Mouse (Mus musculus) cerebellum, adult (tissue): ENCODE data around the gene Cyfip1.

Source experiments
- ATAC-seq: cut with Nextera tagmentation; 2 replicates; pipeline ENCODE4 v1.9.2; 2017; ENCODE audit warnings: mild to moderate bottlenecking, moderate library complexity, mixed read lengths; ENCODE audit not compliant: insufficient number of reproducible peaks, low FRiP score, low TSS enrichment

Gene Cyfip1

GRCm38 (mm10) chr7:55928649-55929048 is 87.1 kb downstream of the Cyfip1 start:
- no peak for ATAC-seq

- no peak for ATAC-seq
Observed at GRCm38 (mm10) chr7:55935025-55935424, 93.5 kb downstream of the Cyfip1 start.

GRCm38 (mm10) chr7:55938341-55938740 is 96.8 kb downstream of the Cyfip1 start:
- no peak for ATAC-seq

- ATAC-seq: no peak
Observed at GRCm38 (mm10) chr7:55956054-55956453, 114.5 kb downstream of the Cyfip1 start.

GRCm38 (mm10) chr7:55957178-55957577 is 115.6 kb downstream of the Cyfip1 start:
- ATAC-seq: no peak

GRCm38 (mm10) chr7:55957916-55958315 is 116.4 kb downstream of the Cyfip1 start:
- ATAC-seq: no peak

- no peak for ATAC-seq
Observed at GRCm38 (mm10) chr7:55959801-55960200, 118.3 kb downstream of the Cyfip1 start.

GRCm38 (mm10) chr7:55960506-55960905 is 119.0 kb downstream of the Cyfip1 start:
- ATAC-seq: no peak

GRCm38 (mm10) chr7:55962004-55962908 is 120.7 kb downstream of the Cyfip1 start, which contains the start of gene Nipa2:
TSS of gene Nipa2 (minus strand) at chr7:55962476.
- peak; percentile 92 for ATAC-seq

- ATAC-seq: no peak
Observed at GRCm38 (mm10) chr7:55966866-55967460, 125.4 kb downstream of the Cyfip1 start.

GRCm38 (mm10) chr7:55968258-55968901 is 126.8 kb downstream of the Cyfip1 start:
- no peak for ATAC-seq

GRCm38 (mm10) chr7:55969415-55969814 is 127.9 kb downstream of the Cyfip1 start:
- no peak for ATAC-seq

GRCm38 (mm10) chr7:55974429-55974828 is 132.9 kb downstream of the Cyfip1 start:
- ATAC-seq: no peak

- no peak for ATAC-seq
Observed at GRCm38 (mm10) chr7:55981511-55981910, 140.0 kb downstream of the Cyfip1 start.
